Mouse (Mus musculus): ENCODE measurements at regions not wholly inside any gene's neighbourhood (a gene's known extent, or its start where the extent isn't known, plus 50 kb on each side); places are given as distances from the start of the nearest gene placed in this dataset.

DNA sequence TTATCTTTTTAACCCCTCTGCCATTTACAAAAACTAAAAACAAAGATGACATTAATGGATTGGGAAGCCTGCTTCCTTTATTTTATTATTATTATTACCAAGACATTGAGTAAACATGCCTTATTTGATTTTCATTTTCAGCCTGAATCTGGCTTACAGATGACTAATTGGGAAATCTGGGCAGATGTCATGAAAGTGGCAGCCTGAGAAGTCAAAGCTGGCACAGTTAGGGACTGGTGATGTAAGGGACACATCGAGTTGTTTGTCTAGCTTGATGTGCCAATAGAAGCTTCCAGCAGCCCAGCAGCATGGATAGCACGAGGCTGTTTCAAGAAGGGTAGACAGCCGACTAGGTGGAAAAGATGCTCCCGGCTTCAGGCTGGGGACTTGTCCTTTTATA is 197.2 kb upstream of the 1810046K07Rik start:
- no peak for TF ChIP-seq ZC3H11A (IDR thresholded peaks at IDR 0.05; ENCODE audit: borderline replicate concordance, low read depth, low read length)
- TF ChIP-seq HCFC1 (IDR thresholded peaks at IDR 0.05; ENCODE audit: borderline replicate concordance, insufficient read depth, low read length): no peak
